Mouse (Mus musculus): ENCODE results near the gene Chd3. TPM values are rescaled to one million over a fixed set of nuclear protein-coding genes. Genes with fewer than 3 reads are reported as not detected.

Gene Chd3
- total and polyA plus RNA-seq, 3 experiments, result 31.9 to 92.0 (median 66.4) TPM

- dilution Hi-C loops (cut with MboI; ENCODE audit: extremely low pct_ligation_motif_present, extremely low pct_unique_long_range_greater_than_20kb, low sequenced_read_pairs), result no loop called here
- H3K36me3 ChIP-seq (replicated peaks in 1 of 2; ENCODE audit: control insufficient read depth in 1 of 2, insufficient read depth in 1 of 2, low read length in 1 of 2), result no peaks in the 10 kb centered on the region
- in situ Hi-C loops (cut with MboI; ENCODE audit: low pct_ligation_motif_present, low pct_unique_long_range_greater_than_20kb, low sequenced_read_pairs), result no loop called here
- H3K9me3 ChIP-seq (replicated peaks; ENCODE audit: low read length), result no peaks in the 10 kb centered on the region
- no peaks in the 10 kb centered on the region for H3K79me2 ChIP-seq (replicated peaks; ENCODE audit: control insufficient read depth, extremely low read depth, insufficient read depth, poor library complexity, severe bottlenecking)
- peak overlapping the region; percentile 93 for H3K4me2 ChIP-seq (ENCODE audit: insufficient read depth, low read depth, poor library complexity, severe bottlenecking)
- no peak overlapping the region for H3K27ac ChIP-seq (ENCODE audit: insufficient read depth, low read depth)
- peaks cover 59% of the 10 kb centered on the region for H3K27me3 ChIP-seq (replicated peaks)
- peak overlapping the region in 2 of 3 experiments; percentile 36 to 48 for H3K4me3 ChIP-seq (replicated peaks in 1 of 3; ENCODE audit: low read depth in 2 of 3, low read length in 2 of 3, poor library complexity in 1 of 3)
- H3K9ac ChIP-seq (ENCODE audit: insufficient read depth, low read depth), result peak overlapping the region; percentile 52; the same call in 1 of the 2 replicates
- H3K4me1 ChIP-seq (ENCODE audit: control insufficient read depth in 1 of 2, insufficient read depth in 2 of 2), result peaks cover 34 to 69% of the 10 kb centered on the region in 2 experiments
- DNase-seq (ENCODE audit: extremely low read depth), result peak; percentile 54
- TF ChIP-seq HCFC1 (IDR thresholded peaks at IDR 0.05; ENCODE audit: low read depth, low read length) (peak; percentile 44; the same call in 1 of the 2 replicates), USF2 (conservative IDR thresholded peaks at IDR 0.05; ENCODE audit: low read depth, low read length) (0 out of 2 replicates have a peak, but pooled peaks have one; percentile 5), MAFK (IDR thresholded peaks at IDR 0.05; ENCODE audit: insufficient replicate concordance, low read length) (no peak), MAX (IDR thresholded peaks at IDR 0.05; ENCODE audit: low read length) (peak; percentile 84), SMC3 (IDR thresholded peaks at IDR 0.05; ENCODE audit: low read depth, low read length) (no peak), SIN3A (IDR thresholded peaks at IDR 0.05; ENCODE audit: low read length) (peak; percentile 81), TCF12 (IDR thresholded peaks at IDR 0.05; ENCODE audit: low read depth, low read length) (peak; percentile 25; the same call in 1 of the 2 replicates), GABPA (IDR thresholded peaks at IDR 0.05; ENCODE audit: insufficient replicate concordance, low read depth, low read length) (no peak), UBTF (IDR thresholded peaks at IDR 0.05; ENCODE audit: low read depth, low read length) (no peak), JUND (conservative IDR thresholded peaks at IDR 0.05; ENCODE audit: low read depth, low read length) (peak; percentile 47; the same call in 1 of the 2 replicates), MEF2A (IDR thresholded peaks at IDR 0.05; ENCODE audit: borderline replicate concordance, low read depth, low read length) (0 out of 2 replicates have a peak, but pooled peaks have one; percentile 24), RAD21 (IDR thresholded peaks at IDR 0.05; ENCODE audit: low read depth, low read length) (no peak), MAZ (IDR thresholded peaks at IDR 0.05; ENCODE audit: low read depth, low read length) (peak; percentile 94), ELF1 (IDR thresholded peaks at IDR 0.05; ENCODE audit: low read depth, low read length) (no peak), MYC (IDR thresholded peaks at IDR 0.05; ENCODE audit: low read depth, low read length) (peak; percentile 56; the same call in 1 of the 2 replicates), KAT2A (IDR thresholded peaks at IDR 0.05; ENCODE audit: insufficient replicate concordance, low read length) (no peak), POLR2AphosphoS2 (IDR thresholded peaks at IDR 0.05; ENCODE audit: low read depth, low read length) (no peak), ZC3H11A (IDR thresholded peaks at IDR 0.05; ENCODE audit: low read depth, low read length) (no peak), CTCF (conservative IDR thresholded peaks at IDR 0.05 in 1 of 2, IDR thresholded peaks at IDR 0.05 in 1 of 2; ENCODE audit: low read depth in 2 of 2, low read length in 2 of 2) (no peak), POLR2A (IDR thresholded peaks at IDR 0.05; ENCODE audit: low read depth, low read length) (no peak), ZKSCAN1 (IDR thresholded peaks at IDR 0.05; ENCODE audit: borderline replicate concordance, low read depth, low read length) (no peak), IRF4 (IDR thresholded peaks at IDR 0.05; ENCODE audit: low read depth, low read length) (peak; percentile 61), EP300 (IDR thresholded peaks at IDR 0.05; ENCODE audit: low read length) (peak; percentile 53; the same call in 1 of the 2 replicates), ZNF384 (IDR thresholded peaks at IDR 0.05; ENCODE audit: low read depth, low read length) (no peak), NELFE (IDR thresholded peaks at IDR 0.05; ENCODE audit: low read depth, low read length) (no peak), MXI1 (IDR thresholded peaks at IDR 0.05; ENCODE audit: low read depth, low read length) (peak; percentile 62), JUN (IDR thresholded peaks at IDR 0.05; ENCODE audit: insufficient read depth, low read depth, low read length) (peak; percentile 76), BHLHE40 (IDR thresholded peaks at IDR 0.05; ENCODE audit: low read depth, low read length) (peak; percentile 99), E2F4 (IDR thresholded peaks at IDR 0.05; ENCODE audit: insufficient replicate concordance, low read depth, low read length) (no peak), CHD1 (IDR thresholded peaks at IDR 0.05; ENCODE audit: low read depth, low read length) (no peak; the same call in 1 of the 2 replicates), ETS1 (conservative IDR thresholded peaks at IDR 0.05; ENCODE audit: low read depth, low read length) (peak; percentile 56), NRF1 (IDR thresholded peaks at IDR 0.05; ENCODE audit: low read depth, low read length) (0 out of 2 replicates have a peak, but pooled peaks have one; percentile 13), ZMIZ1 (IDR thresholded peaks at IDR 0.05; ENCODE audit: low read depth, low read length) (0 out of 2 replicates have a peak, but pooled peaks have one; percentile 28), RCOR1 (conservative IDR thresholded peaks at IDR 0.05; ENCODE audit: low read depth, low read length) (peak; percentile 60; the same call in 1 of the 2 replicates), TBP (conservative IDR thresholded peaks at IDR 0.05; ENCODE audit: low read depth, low read length) (no peak), CHD2 (IDR thresholded peaks at IDR 0.05; ENCODE audit: low read length) (peak; percentile 81), USF1 (IDR thresholded peaks at IDR 0.05; ENCODE audit: low read depth, low read length) (peak; percentile 24)
Measured at GRCm38 (mm10) chr11:69417449-69418384, 48.5 kb upstream of the Chd3 start.

Data from CH12.LX (cell line).